Mouse (Mus musculus) C2C12 (cell line): ENCODE data around the gene Brinp2.

Source experiments
- CEBPB ChIP-seq: IDR thresholded peaks from one replicate; pipeline ENCODE4 v1.6.1; 2011; ENCODE audit warnings: low read depth, mild to moderate bottlenecking, control low read depth, moderate library complexity
- CTCF ChIP-seq: IDR thresholded peaks from one replicate; pipeline ENCODE4 v1.5.1; 2011; ENCODE audit not compliant: control insufficient read depth, insufficient read depth, insufficient read length
- FOSL1 ChIP-seq: IDR thresholded peaks from one replicate; pipeline ENCODE4 v1.8.0; 2011; ENCODE audit warnings: mild to moderate bottlenecking, low read length; ENCODE audit not compliant: poor library complexity, insufficient read depth, severe bottlenecking
- MAX ChIP-seq: IDR thresholded peaks from one replicate; pipeline ENCODE4 v1.6.1; 2011; ENCODE audit warnings: mild to moderate bottlenecking, control low read depth
- MYOD1 ChIP-seq: IDR thresholded peaks from one replicate; pipeline ENCODE4 v1.6.1; 2011; ENCODE audit warnings: low read depth; ENCODE audit not compliant: control insufficient read depth, insufficient read length
- MYOG ChIP-seq: IDR thresholded peaks from one replicate; pipeline ENCODE4 v1.6.1; 2011; ENCODE audit not compliant: control insufficient read depth, insufficient read length; ENCODE audit errors: extremely low read depth
- USF1 ChIP-seq: IDR thresholded peaks from one replicate; pipeline ENCODE4 v1.6.1; 2011; ENCODE audit warnings: low read depth, mild to moderate bottlenecking, control low read depth, moderate library complexity

GRCm38 (mm10) chr1:158328126-158328525, 28.0 kb downstream of the Brinp2 start:
- no peak for TF ChIP-seq CTCF
- TF ChIP-seq USF1, result no peak
- no peak for TF ChIP-seq CEBPB
- no peak for TF ChIP-seq MAX
- TF ChIP-seq MYOD1, result no peak
- no peak for TF ChIP-seq MYOG
- TF ChIP-seq FOSL1, result no peak
